Mouse (Mus musculus) heart, postnatal 0 days (tissue): ENCODE data around the gene Wdr44. TPM values are rescaled to one million over a fixed set of nuclear protein-coding genes. Genes with fewer than 3 reads are reported as not detected.
A peak's percentile ranks its signal among the peaks of the same experiment; 100 is the strongest.

ENCODE experiments used
- ATAC-seq: fragments of 200-750 bp; cut with Nextera tagmentation; 2 replicates; pipeline ENCODE4 v1.8.0; 2017; ENCODE audit warnings: low read depth, moderate number of reproducible peaks, moderate library complexity; ENCODE audit not compliant: insufficient read depth
- DNase-seq: peaks from one replicate; pipeline ENCODE4 v3.0.0-alpha.2; 2016; ENCODE audit warnings: low spot score
- H3K27ac ChIP-seq: fragments of 300-500 bp; sonication (generic); 2 replicates; pipeline ENCODE4 v1.5.1; 2014; ENCODE audit warnings: low read depth, mild to moderate bottlenecking
- H3K27me3 ChIP-seq: fragments of 300-500 bp; sonication (generic); 2 replicates; pipeline ENCODE4 v1.6.1; 2014; ENCODE audit warnings: low read length, mixed read lengths; ENCODE audit not compliant: control insufficient read depth, insufficient read depth
- H3K36me3 ChIP-seq: fragments of 300-500 bp; sonication (generic); replicated peaks from 2 replicates; pipeline ENCODE4 v1.6.1; 2014; ENCODE audit warnings: low read length, mixed read lengths; ENCODE audit not compliant: control insufficient read depth, insufficient read depth
- H3K4me1 ChIP-seq: fragments of 300-500 bp; sonication (generic); 2 replicates; pipeline ENCODE4 v1.6.1; 2014; ENCODE audit warnings: antibody characterized with exemption; ENCODE audit not compliant: control insufficient read depth, insufficient read depth
- H3K4me2 ChIP-seq: fragments of 300-500 bp; sonication (generic); 2 replicates; pipeline ENCODE4 v1.6.1; 2014; ENCODE audit warnings: low read depth, mild to moderate bottlenecking, low read length, moderate library complexity
- H3K4me3 ChIP-seq: fragments of 300-500 bp; sonication (generic); 2 replicates; pipeline ENCODE4 v1.5.1; 2014; ENCODE audit warnings: low read depth, low read length
- H3K9ac ChIP-seq: fragments of 300-500 bp; sonication (generic); replicated peaks from 2 replicates; pipeline ENCODE4 v1.6.1; 2014; ENCODE audit warnings: low read depth, low read length, mixed read lengths
- H3K9me3 ChIP-seq: fragments of 300-500 bp; sonication (generic); replicated peaks from 2 replicates; pipeline ENCODE4 v1.6.1; 2016; ENCODE audit warnings: low read length; ENCODE audit not compliant: control insufficient read depth
- CTCF ChIP-seq: IDR thresholded peaks from 2 replicates; pipeline ENCODE4 v1.5.1; 2016; ENCODE audit warnings: antibody characterized with exemption, control low read depth, low read depth
- EP300 ChIP-seq: IDR thresholded peaks from 2 replicates; pipeline ENCODE4 v1.6.1; 2016; ENCODE audit warnings: antibody characterized with exemption, low read depth
- WGBS: fragments of 180-500 bp; shearing (Covaris S2); extraction: QIAGEN DNeasy Blood & Tissue Kit; methylation state at CpG from one replicate; pipeline ENCODE4 v1.1.7; 2014; 5-methylcytosine and 5-hydroxymethylcytosine counted together
- polyA plus RNA-seq: library from polyadenylated mRNA; unstranded; fragments of >200 nt; fragmentation: Nextera tagmentation; extraction: Ambion mirVana; gene quantifications from 2 replicates; pipeline ENCODE4 v1.2.1, GENCODE M21; 2015
- total RNA-seq: library from RNA; depleted of rRNA; stranded (reverse); fragments of >200 nt; gene quantifications from 2 replicates; pipeline ENCODE4 v1.2.3, GENCODE M21; 2014; ENCODE audit warnings: low replicate concordance

Gene Wdr44
- total and polyA plus RNA-seq, 2 experiments from 2014 or later: 6.0 to 9.5 TPM

GRCm38 (mm10) chrX:23677511-23677910, 15.3 kb upstream of the Wdr44 start:
- ATAC-seq: no peak; the same call in 1 of the 2 replicates
- no peak overlapping the region for H3K27ac ChIP-seq
- peak; percentile 24 for DNase-seq

GRCm38 (mm10) chrX:23692336-23692721, 522 bp upstream of the Wdr44 start:
- H3K9ac ChIP-seq: peak overlapping the region; percentile 40
- no peaks in the 10 kb centered on the region for H3K9me3 ChIP-seq
- TF ChIP-seq EP300: no peak
- no peak for TF ChIP-seq CTCF
- ATAC-seq: no peak
- H3K4me3 ChIP-seq: peak overlapping the region; percentile 70
- H3K36me3 ChIP-seq: no peaks in the 10 kb centered on the region
- H3K4me1 ChIP-seq: no peaks in the 10 kb centered on the region
- peak overlapping the region; percentile 67 for H3K27ac ChIP-seq
- no peak for DNase-seq
- 15% methylated on average over 5 of the region's 5 CpGs for WGBS
- H3K27me3 ChIP-seq: no peaks in the 10 kb centered on the region
- peak overlapping the region; percentile 62 for H3K4me2 ChIP-seq

More at GRCm38 (mm10) chrX:23677511-23677910, 15.3 kb upstream of the Wdr44 start:
- Histone ChIP-seq H3K36me3 (no peaks in the 10 kb centered on the region), H3K27me3 (no peaks in the 10 kb centered on the region), H3K4me2 (no peak overlapping the region), H3K4me1 (no peaks in the 10 kb centered on the region), H3K9me3 (no peaks in the 10 kb centered on the region), H3K4me3 (no peak overlapping the region), H3K9ac (no peak overlapping the region)
- 44% methylated on average over 2 of the region's 2 CpGs for WGBS
- TF ChIP-seq EP300 (no peak), CTCF (no peak)

- peak overlapping the region; percentile 90 for H3K27ac ChIP-seq
- H3K27me3 ChIP-seq: no peaks in the 10 kb centered on the region
- H3K36me3 ChIP-seq: no peaks in the 10 kb centered on the region
- H3K9me3 ChIP-seq: no peaks in the 10 kb centered on the region
- no peak for ATAC-seq
- peak overlapping the region; percentile 70 for H3K4me3 ChIP-seq
- H3K9ac ChIP-seq: peak overlapping the region; percentile 63
- no peak for TF ChIP-seq EP300
- TF ChIP-seq CTCF: no peak
- no peak for DNase-seq
- peak overlapping the region; percentile 70 for H3K4me2 ChIP-seq
- no peaks in the 10 kb centered on the region for H3K4me1 ChIP-seq
- 12% methylated on average over 28 of the region's 28 CpGs for WGBS
These were observed 871 bp downstream of the Wdr44 start for GRCm38 (mm10) chrX:23693443-23694400.

GRCm38 (mm10) chrX:23694588-23694987, 1.7 kb downstream of the Wdr44 start:
- Histone ChIP-seq H3K36me3 (no peaks in the 10 kb centered on the region), H3K27me3 (no peaks in the 10 kb centered on the region), H3K4me3 (peak overlapping the region; percentile 70), H3K4me2 (peak overlapping the region; percentile 70), H3K9ac (no peak overlapping the region), H3K4me1 (no peaks in the 10 kb centered on the region), H3K27ac (no peak overlapping the region), H3K9me3 (no peaks in the 10 kb centered on the region)
- ATAC-seq (no peak), DNase-seq (no peak)
- TF ChIP-seq CTCF: no peak
- TF ChIP-seq EP300: no peak
- WGBS: 48% methylated on average over 3 of the region's 3 CpGs

- H3K36me3 ChIP-seq: no peaks in the 10 kb centered on the region
- no peak overlapping the region for H3K4me3 ChIP-seq
- H3K4me1 ChIP-seq: no peaks in the 10 kb centered on the region
- ATAC-seq: no peak
- no peaks in the 10 kb centered on the region for H3K27me3 ChIP-seq
- H3K4me2 ChIP-seq: peak overlapping the region; percentile 3; the same call in 1 of the 2 replicates
- no peak for TF ChIP-seq EP300
- TF ChIP-seq CTCF: no peak
- no peak overlapping the region for H3K27ac ChIP-seq
- H3K9ac ChIP-seq: no peak overlapping the region
- H3K9me3 ChIP-seq: no peaks in the 10 kb centered on the region
- DNase-seq: no peak
These were observed 2.3 kb downstream of the Wdr44 start for GRCm38 (mm10) chrX:23695109-23695508.
